Mouse (Mus musculus) liver (tissue): ENCODE measurements around the gene Arhgef10l.
"Not testable (repeated sequence)": the region's sequence is repeated elsewhere in the genome, so short reads cannot be mapped to it uniquely, and the experiment has no call there.

Experiments used
- DNase-seq: peaks from one replicate; pipeline ENCODE4 v3.0.0-alpha.2; 2020; ENCODE audit warnings: mixed read lengths

The Arhgef10l gene

GRCm38 (mm10) chr4:140602022-140602421, 63.8 kb downstream of the Arhgef10l start:
- no peak for DNase-seq

GRCm38 (mm10) chr4:140601153-140601552, 64.7 kb downstream of the Arhgef10l start:
- no peak for DNase-seq

DNA sequence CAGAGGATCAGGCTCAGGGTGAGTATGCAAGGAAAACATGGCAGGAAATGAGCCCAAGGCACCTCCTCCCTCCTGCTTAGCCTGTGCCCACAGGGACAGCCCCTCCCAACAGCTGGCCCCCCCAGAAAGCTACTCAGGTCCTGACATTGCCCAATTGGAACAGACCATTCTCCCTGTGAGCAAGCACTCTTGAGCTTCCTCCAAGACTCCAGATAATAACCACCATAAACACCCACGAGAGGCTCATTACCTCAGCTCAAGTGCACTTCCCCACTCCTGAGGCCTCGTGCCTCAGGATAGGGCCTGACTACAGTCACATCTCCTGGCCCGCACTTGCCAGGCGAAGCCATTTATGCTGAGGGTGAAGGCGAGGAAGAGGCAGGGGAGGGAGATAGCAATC, 67.0 kb downstream of the Arhgef10l start:
- no peak for DNase-seq

DNA sequence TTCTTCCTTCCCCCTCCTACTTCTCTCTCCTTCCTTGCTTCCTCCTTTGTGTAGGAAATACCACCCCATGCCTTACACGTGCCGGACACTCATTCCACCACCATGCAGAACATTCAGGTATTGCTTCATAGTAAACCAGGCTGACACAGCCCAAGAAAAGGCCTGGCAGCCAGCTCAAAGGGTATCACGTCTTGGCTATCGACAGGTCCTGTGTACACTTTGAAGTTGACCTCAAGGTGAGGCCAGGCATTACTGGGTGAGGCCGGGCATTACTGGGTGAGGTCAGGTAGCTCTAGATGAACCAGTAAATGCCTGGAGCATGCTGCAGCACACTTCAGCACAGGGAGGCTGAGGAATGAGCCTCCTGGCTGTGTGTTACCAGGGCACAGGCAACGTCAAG, 67.9 kb downstream of the Arhgef10l start:
- DNase-seq = no peak

DNA sequence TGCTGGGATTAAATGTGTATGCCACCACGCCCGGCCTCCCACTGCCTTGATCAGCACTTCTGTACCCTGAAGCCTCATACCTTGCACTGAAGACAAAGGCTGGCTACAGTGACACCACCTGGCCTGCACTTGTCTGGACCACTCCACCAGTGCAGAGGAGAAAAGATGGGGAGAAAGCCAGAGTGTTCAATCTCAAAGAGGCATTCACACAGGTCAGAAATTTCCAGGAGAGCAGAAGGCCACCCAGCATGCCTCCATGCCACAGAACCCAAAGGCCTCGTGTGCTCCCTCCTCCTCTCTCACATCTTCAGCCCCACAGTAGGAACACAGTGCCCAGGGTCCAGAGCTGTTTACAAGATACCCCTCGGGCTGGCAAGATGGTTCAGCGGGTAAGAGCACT, 68.4 kb downstream of the Arhgef10l start:
- no peak for DNase-seq

DNA sequence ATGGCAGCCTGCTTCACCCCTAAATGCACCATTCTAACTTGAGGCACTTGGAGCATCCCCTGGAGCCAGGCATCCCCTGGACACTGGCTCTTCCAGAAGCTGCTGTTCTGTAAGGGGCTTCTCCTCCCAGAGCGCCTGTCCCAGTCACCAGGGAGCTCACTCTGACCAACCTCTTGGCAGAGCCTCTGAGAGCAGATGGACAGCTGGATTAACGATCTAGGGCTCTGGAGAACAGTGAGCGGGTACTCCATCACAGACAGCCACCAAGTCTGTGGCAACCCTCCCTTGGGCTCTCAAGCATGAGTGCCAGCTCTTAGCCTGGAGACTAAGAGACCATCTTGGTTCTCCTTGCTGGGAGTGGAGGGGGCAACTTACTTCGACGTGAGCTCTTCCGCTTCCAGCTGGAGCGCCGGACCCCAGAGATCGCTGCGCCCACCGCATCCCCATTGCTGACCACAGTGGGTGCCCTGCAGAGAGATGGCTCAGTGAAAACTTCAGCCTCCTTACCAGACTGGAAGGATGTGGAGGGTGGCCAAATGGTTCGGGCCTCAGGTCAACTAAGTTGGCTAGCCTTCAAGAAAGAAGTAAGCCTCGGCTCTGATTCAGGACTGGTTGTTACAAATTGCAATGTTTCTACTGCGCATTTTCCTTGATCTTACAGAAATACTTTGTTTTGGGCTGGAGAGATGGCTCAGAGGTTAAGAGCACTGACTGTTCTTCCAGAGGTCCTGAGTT, 71.9 kb downstream of the Arhgef10l start:
- DNase-seq = no peak

GRCm38 (mm10) chr4:140592990-140593770, 72.6 kb downstream of the Arhgef10l start:
- no peak for DNase-seq

- peak; percentile 85 for DNase-seq
Observed at GRCm38 (mm10) chr4:140592217-140592759, 73.5 kb downstream of the Arhgef10l start.

- peak; percentile 41 for DNase-seq
Observed at GRCm38 (mm10) chr4:140586478-140586877, 79.3 kb downstream of the Arhgef10l start.

GRCm38 (mm10) chr4:140584240-140584639, 81.6 kb downstream of the Arhgef10l start:
- DNase-seq = peak; percentile 80

DNA sequence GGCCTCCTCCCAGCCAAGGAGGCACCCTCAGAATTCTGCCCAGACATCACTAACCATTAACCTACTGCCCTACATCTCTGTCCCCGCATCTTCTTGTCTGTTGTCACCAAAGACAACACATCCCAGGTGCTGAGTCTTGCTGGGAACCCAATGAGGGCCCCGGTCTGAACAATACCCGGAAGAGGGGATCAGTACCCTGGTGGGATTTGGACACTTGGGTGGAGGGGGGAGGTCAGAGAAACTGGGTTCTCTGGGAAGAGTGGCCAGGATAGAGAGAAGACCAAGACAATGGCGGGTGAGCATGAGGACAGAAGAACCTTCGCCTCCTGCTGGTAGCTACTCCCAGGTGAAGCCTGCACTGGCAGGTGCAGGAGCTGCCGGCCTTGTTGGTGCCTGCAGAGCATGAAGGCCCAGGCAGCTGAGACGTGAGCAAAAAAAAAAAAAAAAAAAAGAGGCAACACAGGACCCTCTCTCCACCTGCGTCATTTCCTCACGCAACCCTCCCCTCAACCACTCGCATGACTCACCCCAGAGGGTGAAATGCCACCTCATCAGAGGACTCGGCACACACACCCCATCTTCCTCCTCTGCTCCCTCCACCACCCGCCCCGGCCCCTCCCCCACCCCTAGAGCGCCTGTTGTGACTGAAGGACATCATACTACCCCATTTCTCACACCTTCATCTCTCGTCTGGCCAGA, 83.3 kb downstream of the Arhgef10l start:
- peak; percentile 28 for DNase-seq

- DNase-seq = no peak
Observed at GRCm38 (mm10) chr4:140581730-140582389, 84.0 kb downstream of the Arhgef10l start.

DNA sequence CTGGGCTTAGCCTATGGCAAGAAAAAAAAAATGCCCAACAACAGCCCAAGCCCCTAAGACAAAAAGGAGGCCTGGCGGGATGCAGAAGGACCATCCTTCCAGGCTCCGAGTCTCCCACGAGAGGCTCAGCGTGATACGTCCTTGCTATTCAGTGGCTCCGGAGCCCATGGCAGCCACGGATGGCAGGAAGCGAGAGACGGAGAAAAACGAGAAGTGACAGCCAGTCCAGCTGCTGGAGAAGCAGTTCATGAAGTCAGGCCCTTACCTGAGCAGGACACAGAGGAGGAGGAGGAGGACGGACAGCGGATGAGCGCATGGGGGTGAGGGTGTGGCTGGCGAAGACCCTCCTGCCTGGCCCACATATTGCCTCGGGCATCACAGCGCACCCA, 84.5 kb downstream of the Arhgef10l start:
- no peak for DNase-seq

DNA sequence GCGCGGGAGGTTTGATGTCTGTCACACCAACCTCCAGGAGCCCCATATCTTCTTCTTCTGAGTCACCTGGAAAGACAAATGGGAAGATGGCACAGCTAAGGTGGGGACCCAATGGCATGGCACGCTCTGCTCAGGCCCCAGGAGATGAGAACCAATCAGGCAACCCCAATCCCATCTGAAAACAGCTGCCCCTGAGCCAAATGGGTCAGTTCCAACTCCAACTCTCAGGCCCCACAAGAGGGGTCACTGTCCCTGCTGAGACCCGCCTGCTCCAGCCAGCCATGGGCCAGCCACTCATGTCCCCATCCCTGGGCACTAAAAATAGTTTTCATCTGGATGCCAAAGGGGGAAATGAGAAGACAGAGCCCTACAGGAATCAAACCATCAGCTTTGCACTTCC, 84.9 kb downstream of the Arhgef10l start:
- DNase-seq = no peak

GRCm38 (mm10) chr4:140579576-140579975, 86.2 kb downstream of the Arhgef10l start:
- no peak for DNase-seq

DNA sequence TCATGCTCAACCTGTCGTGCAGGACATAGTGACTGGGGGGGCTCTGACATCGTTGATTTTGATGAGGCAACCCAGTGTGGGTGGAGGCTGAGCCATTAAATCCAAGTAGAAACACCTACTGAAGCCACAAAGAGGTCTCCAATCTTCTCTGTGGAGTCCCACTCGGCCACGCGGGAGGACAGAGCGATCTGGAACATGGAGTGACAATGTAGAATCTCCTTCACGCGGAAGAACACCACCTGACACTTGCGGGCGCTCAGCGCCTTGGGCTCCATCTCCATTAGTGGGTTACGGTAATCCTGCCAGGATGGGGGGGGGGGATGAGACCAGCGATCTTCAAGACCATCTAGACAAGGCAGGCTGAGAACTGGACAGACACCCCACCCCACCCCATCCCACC, 86.7 kb downstream of the Arhgef10l start:
- DNase-seq = no peak

DNA sequence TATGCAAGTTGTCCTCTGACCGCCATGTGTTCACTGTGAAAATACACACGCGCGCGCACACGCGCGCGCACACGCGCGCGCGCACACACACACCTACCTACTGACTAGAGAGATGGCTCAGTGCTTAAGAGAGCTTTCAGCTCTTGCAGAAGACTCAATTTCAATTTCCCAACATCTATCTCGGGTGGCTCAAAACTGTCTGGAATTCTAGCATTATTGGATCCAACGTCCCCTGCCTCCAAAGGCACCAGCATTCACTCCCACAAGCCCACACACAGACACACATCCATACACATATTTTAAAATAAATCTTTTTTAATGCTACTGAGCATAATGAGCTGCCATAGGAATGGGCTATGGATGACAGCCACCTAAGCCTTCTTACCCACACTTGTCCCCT, 89.2 kb downstream of the Arhgef10l start:
- no peak for DNase-seq

- DNase-seq = not testable (repeated sequence)
Observed at GRCm38 (mm10) chr4:140574863-140575262, 90.9 kb downstream of the Arhgef10l start.

GRCm38 (mm10) chr4:140572376-140572775, 93.4 kb downstream of the Arhgef10l start:
- no peak for DNase-seq

GRCm38 (mm10) chr4:140569394-140569793, 96.4 kb downstream of the Arhgef10l start:
- DNase-seq = no peak

- DNase-seq = no peak
Observed at GRCm38 (mm10) chr4:140567911-140568480, 97.8 kb downstream of the Arhgef10l start.

DNA sequence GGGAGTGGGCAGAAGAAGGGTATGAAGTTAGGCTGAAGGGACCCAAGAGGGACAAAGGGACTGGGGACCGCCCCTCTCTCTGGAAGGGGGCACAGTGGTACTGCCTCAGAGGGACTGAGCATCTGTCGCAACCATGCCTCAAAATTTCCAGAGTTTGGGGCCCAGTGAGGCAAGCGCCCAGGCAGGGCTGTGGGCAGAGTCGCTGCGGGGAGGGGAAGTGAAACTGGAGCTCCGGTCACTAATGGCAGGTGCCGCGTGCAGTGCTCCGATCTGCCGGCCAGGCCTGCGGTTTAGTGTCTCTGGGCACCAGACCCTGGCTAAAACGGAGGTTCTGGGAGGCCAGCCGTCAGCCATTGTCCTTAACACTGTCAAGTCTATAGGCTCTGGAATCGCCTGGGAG, 99.0 kb downstream of the Arhgef10l start:
- DNase-seq = peak; percentile 45
